Mouse (Mus musculus): Measurements from ENCODE around the gene Prom1. TPM values are rescaled to one million over a fixed set of nuclear protein-coding genes. Genes with fewer than 3 reads are reported as not detected.

The Prom1 gene
- polyA plus RNA-seq, 1 experiment from 2014 or later: 78.1 TPM

GRCm38 (mm10) chr5:43968634-43969033, 133.2 kb downstream of the Prom1 start:
- no peaks in the 10 kb centered on the region for H3K36me3 ChIP-seq
- no peak overlapping the region for H3K4me3 ChIP-seq (replicated peaks)
- no peaks in the 10 kb centered on the region for H3K4me1 ChIP-seq
- no peak overlapping the region for H3K9ac ChIP-seq
- no peaks in the 10 kb centered on the region for H3K9me3 ChIP-seq (replicated peaks)
- no peaks in the 10 kb centered on the region for H3K27me3 ChIP-seq
- no peak for ATAC-seq (replicated peaks; ENCODE audit: low FRiP score)
- H3K4me2 ChIP-seq: no peak overlapping the region
- no peak overlapping the region for H3K27ac ChIP-seq
- 63% methylated on average over 2 of the region's 2 CpGs for WGBS

GRCm38 (mm10) chr5:43961056-43961455, 140.8 kb downstream of the Prom1 start:
- Histone ChIP-seq H3K9me3 (replicated peaks) (no peaks in the 10 kb centered on the region), H3K27ac (no peak overlapping the region), H3K4me2 (no peak overlapping the region), H3K27me3 (no peaks in the 10 kb centered on the region), H3K36me3 (no peaks in the 10 kb centered on the region), H3K4me3 (replicated peaks) (no peak overlapping the region), H3K4me1 (no peaks in the 10 kb centered on the region), H3K9ac (no peak overlapping the region)
- ATAC-seq (replicated peaks; ENCODE audit: low FRiP score): no peak
- WGBS: 95% methylated on average over 3 of the region's 3 CpGs

- H3K36me3 ChIP-seq: no peaks in the 10 kb centered on the region
- no peak overlapping the region for H3K27ac ChIP-seq
- no peaks in the 10 kb centered on the region for H3K9me3 ChIP-seq (replicated peaks)
- no peak overlapping the region for H3K4me3 ChIP-seq (replicated peaks)
- ATAC-seq (replicated peaks; ENCODE audit: low FRiP score): no peak
- no peak overlapping the region for H3K4me2 ChIP-seq
- H3K4me1 ChIP-seq: no peaks in the 10 kb centered on the region
- no peaks in the 10 kb centered on the region for H3K27me3 ChIP-seq
- WGBS: 79% methylated on average over 3 of the region's 3 CpGs
- no peak overlapping the region for H3K9ac ChIP-seq
These were observed 141.9 kb downstream of the Prom1 start for GRCm38 (mm10) chr5:43959884-43960440.

GRCm38 (mm10) chr5:43953241-43953640, 148.6 kb downstream of the Prom1 start:
- WGBS: 78% methylated on average over 1 of the region's 1 CpGs

GRCm38 (mm10) chr5:43948748-43949275, 153.0 kb downstream of the Prom1 start:
- H3K4me3 ChIP-seq (replicated peaks): peak overlapping the region; percentile 35
- H3K4me2 ChIP-seq: peak overlapping the region; percentile 66
- ATAC-seq (replicated peaks; ENCODE audit: low FRiP score): peak; percentile 47; the same call in 1 of the 2 replicates
- H3K27ac ChIP-seq: peak overlapping the region; percentile 93
- no peaks in the 10 kb centered on the region for H3K36me3 ChIP-seq
- no peaks in the 10 kb centered on the region for H3K9me3 ChIP-seq (replicated peaks)
- 3% methylated on average over 8 of the region's 8 CpGs for WGBS
- H3K27me3 ChIP-seq: no peaks in the 10 kb centered on the region
- no peak overlapping the region for H3K9ac ChIP-seq
- H3K4me1 ChIP-seq: peaks cover 25% of the 10 kb centered on the region

More at GRCm38 (mm10) chr5:43953241-43953640, 148.6 kb downstream of the Prom1 start:
- H3K9me3 ChIP-seq (replicated peaks): no peaks in the 10 kb centered on the region
- peaks cover 10% of the 10 kb centered on the region for H3K4me1 ChIP-seq
- ATAC-seq (replicated peaks; ENCODE audit: low FRiP score): no peak
- H3K9ac ChIP-seq: no peak overlapping the region
- H3K36me3 ChIP-seq: no peaks in the 10 kb centered on the region
- no peaks in the 10 kb centered on the region for H3K27me3 ChIP-seq
- no peak overlapping the region for H3K27ac ChIP-seq
- H3K4me2 ChIP-seq: no peak overlapping the region
- H3K4me3 ChIP-seq (replicated peaks): no peak overlapping the region

- Histone ChIP-seq H3K4me1 (peaks cover 25% of the 10 kb centered on the region), H3K27me3 (no peaks in the 10 kb centered on the region), H3K27ac (peak overlapping the region; percentile 93), H3K9ac (no peak overlapping the region), H3K4me2 (peak overlapping the region; percentile 66), H3K9me3 (replicated peaks) (no peaks in the 10 kb centered on the region), H3K36me3 (no peaks in the 10 kb centered on the region), H3K4me3 (replicated peaks) (peak overlapping the region; percentile 35)
- peak; percentile 96 for ATAC-seq (replicated peaks; ENCODE audit: low FRiP score)
- 1% methylated on average over 27 of the region's 27 CpGs for WGBS
These were observed 153.6 kb downstream of the Prom1 start for GRCm38 (mm10) chr5:43948111-43948743.

GRCm38 (mm10) chr5:43947330-43947977, 154.4 kb downstream of the Prom1 start:
- Histone ChIP-seq H3K4me3 (replicated peaks) (peak overlapping the region; percentile 35), H3K9me3 (replicated peaks) (no peaks in the 10 kb centered on the region), H3K36me3 (no peaks in the 10 kb centered on the region), H3K27ac (peak overlapping the region; percentile 93), H3K4me1 (peaks cover 25% of the 10 kb centered on the region), H3K9ac (no peak overlapping the region), H3K4me2 (peak overlapping the region; percentile 66), H3K27me3 (no peaks in the 10 kb centered on the region)
- ATAC-seq (replicated peaks; ENCODE audit: low FRiP score): peak; percentile 50; the same call in 1 of the 2 replicates
- WGBS: 13% methylated on average over 9 of the region's 9 CpGs

Other genes starting within 250 kb of the Prom1 start
- 30.2 and 33.8 TPM in 2 replicates for gene Cd38, start 233.5 kb downstream of the Prom1 start, polyA plus RNA-seq (2015; fragmentation: Nextera tagmentation; extraction: Ambion mirVana)
- gene Gm7879, start 188.9 kb downstream of the Prom1 start, polyA plus RNA-seq (2015; fragmentation: Nextera tagmentation; extraction: Ambion mirVana): 0.40 and 0.83 TPM in 2 replicates
- gene Fgfbp1, start 120.3 kb downstream of the Prom1 start, polyA plus RNA-seq (2015; fragmentation: Nextera tagmentation; extraction: Ambion mirVana): 5.1 and 6.6 TPM in 2 replicates
- gene Tapt1, start 124.6 kb upstream of the Prom1 start, polyA plus RNA-seq (2015; fragmentation: Nextera tagmentation; extraction: Ambion mirVana): 28.5 and 30.0 TPM in 2 replicates

Measured in kidney, embryonic 15.5 days (tissue).